11 mouse cellular contexts compared by ENCODE assay signal in genomic region chr12:25160990-25161843, GRCm38 (mm10).
DNase-seq lines count a peak whose midpoint lies in the region; ATAC-seq and TF ChIP-seq lines count a peak whose summit lies in the region.
"Had no signal": no experiment of that assay in that cellular context is flagged by ENCODE, and none has a peak within 500 bp of the region (broad histone marks: within the 10 kb centered on the region; RNA-seq: fewer than 3 reads in every experiment).

No protein-coding gene starts in this region.

- H3K9ac ChIP-seq in lung, embryonic 14.5 days = no peak overlapping the region
- no peak overlapping the region for H3K9ac ChIP-seq in heart, postnatal 0 days (replicated peaks; ENCODE audit: low read depth, low read length)
- H3K9ac ChIP-seq in midbrain, postnatal 0 days (replicated peaks; ENCODE audit: low read length, poor library complexity, severe bottlenecking) = no peak overlapping the region

- intact Hi-C loops in gastrocnemius, adult 2 months (cut with DNase I) = no loop called here

- no peak for DNase-seq in gastrocnemius, adult 2 months
- DNase-seq in gastrocnemius, adult 8-10 months (ENCODE audit: low spot score in 2 of 2) = no peak
- DNase-seq in lung, embryonic 14.5 days = no peak
- DNase-seq in lung, adult 2 months = no peak
- DNase-seq in heart, postnatal 0 days (ENCODE audit: low spot score) = peak; percentile 40
- peak; percentile 41 for DNase-seq in midbrain, postnatal 0 days (ENCODE audit: low spot score)
- DNase-seq in MN1 (ENCODE audit: low spot score) = no peak
- no peak for DNase-seq in frontal cortex, postnatal 25 days (ENCODE audit: low spot score in 2 of 2)
- DNase-seq: B cell, adult 2 months; cerebellum, adult 9-10 months; spleen, adult 18-20 months had no signal

- H3K4me2 ChIP-seq in lung, embryonic 14.5 days = no peak overlapping the region
- no peak overlapping the region for H3K4me2 ChIP-seq in heart, postnatal 0 days (ENCODE audit: low read depth, low read length)
- no peak overlapping the region for H3K4me2 ChIP-seq in midbrain, postnatal 0 days (ENCODE audit: low read depth, low read length, poor library complexity, severe bottlenecking)

- TF ChIP-seq POLR2A in lung, adult 2 months (IDR thresholded peaks at IDR 0.05; ENCODE audit: borderline replicate concordance, extremely low read depth, low read depth, low read length) = no peak

- no peaks in the 10 kb centered on the region for H3K36me3 ChIP-seq in lung, embryonic 14.5 days (ENCODE audit: insufficient read depth)
- no peaks in the 10 kb centered on the region for H3K36me3 ChIP-seq in heart, postnatal 0 days (replicated peaks; ENCODE audit: control insufficient read depth, insufficient read depth, low read length)
- no peaks in the 10 kb centered on the region for H3K36me3 ChIP-seq in midbrain, postnatal 0 days (ENCODE audit: insufficient read depth, low read length)

- no peak overlapping the region for H3K27ac ChIP-seq in gastrocnemius, adult 2 months
- no peak overlapping the region for H3K27ac ChIP-seq in lung, embryonic 14.5 days (ENCODE audit: low read depth)
- H3K27ac ChIP-seq in heart, postnatal 0 days (ENCODE audit: low read depth) = no peak overlapping the region
- H3K27ac ChIP-seq in midbrain, postnatal 0 days (ENCODE audit: low read depth, low read length) = no peak overlapping the region

- no peak overlapping the region for H3K4me3 ChIP-seq in gastrocnemius, adult 2 months
- no peak overlapping the region for H3K4me3 ChIP-seq in lung, embryonic 14.5 days (ENCODE audit: low read depth, low read length)
- H3K4me3 ChIP-seq in lung, adult 2 months (replicated peaks; ENCODE audit: extremely low read depth, low read depth, low read length) = no peak overlapping the region
- H3K4me3 ChIP-seq in heart, postnatal 0 days (ENCODE audit: low read depth, low read length) = no peak overlapping the region
- no peak overlapping the region for H3K4me3 ChIP-seq in midbrain, postnatal 0 days (ENCODE audit: low read depth, low read length)

- no peak for TF ChIP-seq EP300 in heart, postnatal 0 days (IDR thresholded peaks at IDR 0.05; ENCODE audit: low read depth)

- TF ChIP-seq CTCF in gastrocnemius, adult 2 months (IDR thresholded peaks at IDR 0.05) = peak; percentile 3; the same call in 1 of the 2 replicates
- TF ChIP-seq CTCF in lung, embryonic 14.5 days (IDR thresholded peaks at IDR 0.05; ENCODE audit: low read depth) = peak; percentile 24; the same call in 1 of the 2 replicates
- no peak for TF ChIP-seq CTCF in lung, adult 2 months (IDR thresholded peaks at IDR 0.05; ENCODE audit: insufficient read depth, low read length)
- peak; percentile 46 for TF ChIP-seq CTCF in heart, postnatal 0 days (IDR thresholded peaks at IDR 0.05; ENCODE audit: low read depth)
- peak; percentile 35; the same call in 1 of the 2 replicates for TF ChIP-seq CTCF in midbrain, postnatal 0 days (IDR thresholded peaks at IDR 0.05)

- ATAC-seq in lung, embryonic 14.5 days (ENCODE audit: insufficient read depth) = no peak
- peak; percentile 69 for ATAC-seq in heart, postnatal 0 days (ENCODE audit: insufficient read depth, low read depth)
- ATAC-seq in midbrain, postnatal 0 days (ENCODE audit: low FRiP score) = no peak; the same call in 1 of the 2 replicates

- H3K27me3 ChIP-seq in lung, embryonic 14.5 days (ENCODE audit: insufficient read depth, low read length) = no peaks in the 10 kb centered on the region
- H3K27me3 ChIP-seq in heart, postnatal 0 days (ENCODE audit: control insufficient read depth, insufficient read depth, low read length) = no peaks in the 10 kb centered on the region
- no peaks in the 10 kb centered on the region for H3K27me3 ChIP-seq in midbrain, postnatal 0 days (ENCODE audit: insufficient read depth, low read length)

- WGBS in lung, embryonic 14.5 days = 83% methylated on average over 15 of the region's 15 CpGs
- 86% methylated on average over 15 of the region's 15 CpGs for WGBS in lung, adult 2 months
- 53% methylated on average over 15 of the region's 15 CpGs for WGBS in heart, postnatal 0 days
- 57% methylated on average over 15 of the region's 15 CpGs for WGBS in midbrain, postnatal 0 days

- no peaks in the 10 kb centered on the region for H3K9me3 ChIP-seq in lung, embryonic 14.5 days (ENCODE audit: low read depth, low read length)
- no peaks in the 10 kb centered on the region for H3K9me3 ChIP-seq in heart, postnatal 0 days (replicated peaks; ENCODE audit: control insufficient read depth, low read length)
- H3K9me3 ChIP-seq in midbrain, postnatal 0 days (ENCODE audit: low read length) = no peaks in the 10 kb centered on the region

- H3K4me1 ChIP-seq in lung, embryonic 14.5 days (ENCODE audit: insufficient read depth) = peaks cover 6% of the 10 kb centered on the region; the same call in 1 of the 2 replicates
- peaks cover 19% of the 10 kb centered on the region; the same call in 1 of the 2 replicates for H3K4me1 ChIP-seq in lung, adult 2 months (ENCODE audit: control insufficient read depth, insufficient read depth, low read length)
- peaks cover 32% of the 10 kb centered on the region for H3K4me1 ChIP-seq in heart, postnatal 0 days (ENCODE audit: control insufficient read depth, insufficient read depth)
- H3K4me1 ChIP-seq in midbrain, postnatal 0 days (ENCODE audit: insufficient read depth, low read length) = no peaks in the 10 kb centered on the region

Comparison
In these comparisons a context has a peak if more than half of its experiments do, and no peak if none do; other contexts are left out.
1. DNase-seq: peak in heart, postnatal 0 days (single experiment) and midbrain, postnatal 0 days (single experiment); none in gastrocnemius, adult 2 months (single experiment), gastrocnemius, adult 8-10 months (0 of 2), lung, embryonic 14.5 days (single experiment), lung, adult 2 months (single experiment), MN1 (single experiment) and frontal cortex, postnatal 25 days (0 of 2).